Mouse (Mus musculus) T-cell, adult 2 months (primary cell): ENCODE measurements around the gene Bcas3.

Experiments
- DNase-seq: peaks from one replicate; pipeline ENCODE4 v3.0.0; 2022; ENCODE audit warnings: low spot score

Gene Bcas3

DNA sequence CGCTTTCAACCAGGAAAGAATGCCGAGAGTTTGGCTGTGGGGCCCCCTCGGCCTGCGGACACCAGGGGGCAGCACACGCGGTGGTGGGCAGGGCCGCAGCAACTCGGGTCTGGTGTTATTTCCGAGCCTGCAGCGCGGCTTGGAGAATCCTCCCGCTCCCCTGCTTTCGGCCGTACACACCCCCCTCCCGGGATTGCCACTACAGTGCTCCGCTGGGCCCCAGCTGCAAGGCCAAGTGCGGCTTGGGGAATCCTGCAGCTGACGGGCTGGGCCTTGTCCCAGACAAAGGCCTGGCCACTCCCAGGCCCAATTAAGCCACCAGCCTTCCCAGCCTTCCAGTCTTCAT, 490.4 kb downstream of the Bcas3 start:
- peak; percentile 58 for DNase-seq

- peak; percentile 37 for DNase-seq
These were observed 491.4 kb downstream of the Bcas3 start for GRCm38 (mm10) chr11:85844144-85844965.

DNA sequence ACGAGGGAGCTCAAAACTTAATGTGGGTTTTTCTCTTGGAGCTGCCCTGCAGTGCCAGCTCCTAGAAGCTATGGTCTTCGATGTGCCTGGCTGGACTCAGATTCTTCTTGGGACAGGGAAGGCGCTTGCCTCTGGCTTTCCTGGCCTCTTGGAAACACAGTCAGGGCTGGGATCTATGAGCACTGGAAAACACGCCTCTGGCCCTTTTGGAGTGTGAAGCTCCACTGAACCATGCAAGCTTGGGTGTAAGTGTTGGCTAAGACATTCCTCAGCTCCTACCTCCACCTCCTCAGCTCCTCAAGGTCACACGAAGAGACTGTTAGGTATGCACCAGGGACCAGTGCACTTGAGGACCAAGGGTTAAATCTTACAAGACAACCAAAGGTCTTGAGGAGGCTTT, 492.0 kb downstream of the Bcas3 start:
- DNase-seq: no peak

GRCm38 (mm10) chr11:85845921-85846320, 493.0 kb downstream of the Bcas3 start:
- DNase-seq: no peak

GRCm38 (mm10) chr11:85846509-85846908, 493.5 kb downstream of the Bcas3 start:
- no peak for DNase-seq

GRCm38 (mm10) chr11:85849037-85849436, 496.1 kb downstream of the Bcas3 start:
- DNase-seq: peak; percentile 37

GRCm38 (mm10) chr11:85850233-85850632, 497.3 kb downstream of the Bcas3 start, which contains the start of gene Gm11444:
Gm11444 (minus strand) TSS chr11:85850333.
- DNase-seq: no peak

- DNase-seq: no peak
These were observed 497.8 kb downstream of the Bcas3 start for GRCm38 (mm10) chr11:85850758-85851157.

GRCm38 (mm10) chr11:85857997-85858698, 505.2 kb downstream of the Bcas3 start:
- no peak for DNase-seq

DNA sequence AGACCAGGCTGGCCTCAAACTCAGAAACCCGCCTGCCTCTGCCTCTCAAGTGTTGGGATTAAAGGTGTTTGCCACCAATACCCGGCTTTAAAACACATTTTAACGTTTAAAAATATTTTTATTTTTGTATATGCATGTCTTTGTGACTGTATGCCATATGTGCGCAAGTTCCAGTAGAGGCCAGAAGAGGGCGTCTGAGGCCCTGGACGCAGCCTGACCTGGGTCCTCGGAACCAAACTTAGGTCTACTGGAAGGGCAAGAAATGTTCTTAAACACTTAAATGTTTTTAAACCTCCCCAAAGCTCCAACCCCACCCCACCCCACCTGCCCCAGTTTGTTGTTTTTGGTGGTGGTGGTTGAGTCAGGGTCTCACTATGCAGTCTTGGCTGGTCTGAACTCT, 511.4 kb downstream of the Bcas3 start:
- no peak for DNase-seq
